Mouse (Mus musculus): ENCODE results near the gene Mcts2. TPM values are rescaled to one million over a fixed set of nuclear protein-coding genes. Genes with fewer than 3 reads are reported as not detected.

Gene Mcts2
- polyA plus RNA-seq, 1 experiment from 2014 or later: 43.8 TPM

- Histone ChIP-seq H3K27me3 (ENCODE audit: control insufficient read depth, insufficient read depth, low read length) (no peaks in the 10 kb centered on the region), H3K27ac (ENCODE audit: low read depth, low read length) (0 out of 2 replicates have a peak overlapping the region, but pooled peaks have one; percentile 11), H3K9me3 (ENCODE audit: control insufficient read depth, low read length) (no peaks in the 10 kb centered on the region), H3K4me3 (ENCODE audit: low read depth, low read length) (no peak overlapping the region), H3K36me3 (ENCODE audit: control insufficient read depth, insufficient read depth, low read length) (peaks cover 31% of the 10 kb centered on the region), H3K4me1 (ENCODE audit: control insufficient read depth, insufficient read depth, low read length) (peaks cover 3% of the 10 kb centered on the region; the same call in 1 of the 2 replicates), H3K9ac (replicated peaks; ENCODE audit: low read depth, low read length) (peak overlapping the region; percentile 50), H3K4me2 (ENCODE audit: low read depth, low read length) (no peak overlapping the region)
- 42% methylated on average over 20 of the region's 20 CpGs for WGBS
- peak; percentile 78 for ATAC-seq (ENCODE audit: low read depth)
Measured at GRCm38 (mm10) chr2:152696476-152697164, 9.8 kb downstream of the Mcts2 start.

GRCm38 (mm10) chr2:152700138-152700537 lies 13.3 kb downstream of the Mcts2 start:
- Histone ChIP-seq H3K9ac (replicated peaks; ENCODE audit: low read depth, low read length) (no peak overlapping the region), H3K4me3 (ENCODE audit: low read depth, low read length) (no peak overlapping the region)
- no peak for ATAC-seq (ENCODE audit: low read depth)

GRCm38 (mm10) chr2:152700725-152701124 lies 13.9 kb downstream of the Mcts2 start:
- H3K9ac ChIP-seq (replicated peaks; ENCODE audit: low read depth, low read length): no peak overlapping the region
- no peak overlapping the region for H3K27ac ChIP-seq (ENCODE audit: low read depth, low read length)
- no peak overlapping the region for H3K4me2 ChIP-seq (ENCODE audit: low read depth, low read length)
- H3K36me3 ChIP-seq (ENCODE audit: control insufficient read depth, insufficient read depth, low read length): peaks cover 56% of the 10 kb centered on the region
- 90% methylated on average over 8 of the region's 8 CpGs for WGBS
- no peak overlapping the region for H3K4me3 ChIP-seq (ENCODE audit: low read depth, low read length)
- H3K9me3 ChIP-seq (ENCODE audit: control insufficient read depth, low read length): no peaks in the 10 kb centered on the region
- no peaks in the 10 kb centered on the region for H3K27me3 ChIP-seq (ENCODE audit: control insufficient read depth, insufficient read depth, low read length)
- no peak for ATAC-seq (ENCODE audit: low read depth)
- H3K4me1 ChIP-seq (ENCODE audit: control insufficient read depth, insufficient read depth, low read length): peaks cover 5% of the 10 kb centered on the region

More at GRCm38 (mm10) chr2:152700138-152700537, 13.3 kb downstream of the Mcts2 start:
- Histone ChIP-seq H3K9me3 (ENCODE audit: control insufficient read depth, low read length) (no peaks in the 10 kb centered on the region), H3K27me3 (ENCODE audit: control insufficient read depth, insufficient read depth, low read length) (no peaks in the 10 kb centered on the region), H3K4me2 (ENCODE audit: low read depth, low read length) (no peak overlapping the region), H3K36me3 (ENCODE audit: control insufficient read depth, insufficient read depth, low read length) (peaks cover 53% of the 10 kb centered on the region), H3K4me1 (ENCODE audit: control insufficient read depth, insufficient read depth, low read length) (peaks cover 3% of the 10 kb centered on the region; the same call in 1 of the 2 replicates), H3K27ac (ENCODE audit: low read depth, low read length) (no peak overlapping the region)
- WGBS: 97% methylated on average over 10 of the region's 10 CpGs

GRCm38 (mm10) chr2:152703596-152704255 lies 16.9 kb downstream of the Mcts2 start:
- Histone ChIP-seq H3K27ac (ENCODE audit: low read depth, low read length) (no peak overlapping the region), H3K4me3 (ENCODE audit: low read depth, low read length) (no peak overlapping the region), H3K9ac (replicated peaks; ENCODE audit: low read depth, low read length) (no peak overlapping the region), H3K9me3 (ENCODE audit: control insufficient read depth, low read length) (no peaks in the 10 kb centered on the region), H3K4me2 (ENCODE audit: low read depth, low read length) (no peak overlapping the region), H3K4me1 (ENCODE audit: control insufficient read depth, insufficient read depth, low read length) (peaks cover 11% of the 10 kb centered on the region; the same call in 1 of the 2 replicates), H3K36me3 (ENCODE audit: control insufficient read depth, insufficient read depth, low read length) (peaks cover 55% of the 10 kb centered on the region), H3K27me3 (ENCODE audit: control insufficient read depth, insufficient read depth, low read length) (no peaks in the 10 kb centered on the region)
- ATAC-seq (ENCODE audit: low read depth): no peak
- 92% methylated on average over 21 of the region's 21 CpGs for WGBS

- Histone ChIP-seq H3K27ac (ENCODE audit: low read depth, low read length) (no peak overlapping the region), H3K27me3 (ENCODE audit: control insufficient read depth, insufficient read depth, low read length) (no peaks in the 10 kb centered on the region), H3K4me3 (ENCODE audit: low read depth, low read length) (no peak overlapping the region), H3K9me3 (ENCODE audit: control insufficient read depth, low read length) (no peaks in the 10 kb centered on the region), H3K4me2 (ENCODE audit: low read depth, low read length) (no peak overlapping the region), H3K36me3 (ENCODE audit: control insufficient read depth, insufficient read depth, low read length) (peaks cover 55% of the 10 kb centered on the region), H3K9ac (replicated peaks; ENCODE audit: low read depth, low read length) (no peak overlapping the region), H3K4me1 (ENCODE audit: control insufficient read depth, insufficient read depth, low read length) (peaks cover 11% of the 10 kb centered on the region; the same call in 1 of the 2 replicates)
- WGBS: 88% methylated on average over 5 of the region's 5 CpGs
- ATAC-seq (ENCODE audit: low read depth): no peak
Measured at GRCm38 (mm10) chr2:152704256-152704605, 17.4 kb downstream of the Mcts2 start.

GRCm38 (mm10) chr2:152704811-152705370 lies 18.1 kb downstream of the Mcts2 start:
- no peak overlapping the region for H3K4me3 ChIP-seq (ENCODE audit: low read depth, low read length)
- H3K4me2 ChIP-seq (ENCODE audit: low read depth, low read length): no peak overlapping the region
- peak overlapping the region; percentile 76; the same call in 1 of the 2 replicates for H3K27ac ChIP-seq (ENCODE audit: low read depth, low read length)
- H3K4me1 ChIP-seq (ENCODE audit: control insufficient read depth, insufficient read depth, low read length): peaks cover 11% of the 10 kb centered on the region; the same call in 1 of the 2 replicates
- peaks cover 52% of the 10 kb centered on the region for H3K36me3 ChIP-seq (ENCODE audit: control insufficient read depth, insufficient read depth, low read length)
- no peak overlapping the region for H3K9ac ChIP-seq (replicated peaks; ENCODE audit: low read depth, low read length)
- WGBS: 92% methylated on average over 14 of the region's 14 CpGs
- no peaks in the 10 kb centered on the region for H3K27me3 ChIP-seq (ENCODE audit: control insufficient read depth, insufficient read depth, low read length)
- ATAC-seq (ENCODE audit: low read depth): no peak
- no peaks in the 10 kb centered on the region for H3K9me3 ChIP-seq (ENCODE audit: control insufficient read depth, low read length)

- no peaks in the 10 kb centered on the region for H3K9me3 ChIP-seq (ENCODE audit: control insufficient read depth, low read length)
- H3K4me1 ChIP-seq (ENCODE audit: control insufficient read depth, insufficient read depth, low read length): peaks cover 11% of the 10 kb centered on the region; the same call in 1 of the 2 replicates
- peaks cover 41% of the 10 kb centered on the region for H3K36me3 ChIP-seq (ENCODE audit: control insufficient read depth, insufficient read depth, low read length)
- H3K9ac ChIP-seq (replicated peaks; ENCODE audit: low read depth, low read length): no peak overlapping the region
- no peaks in the 10 kb centered on the region for H3K27me3 ChIP-seq (ENCODE audit: control insufficient read depth, insufficient read depth, low read length)
- 48% methylated on average over 22 of the region's 22 CpGs for WGBS
- peak overlapping the region; percentile 76 for H3K27ac ChIP-seq (ENCODE audit: low read depth, low read length)
- peak; percentile 47; the same call in 1 of the 2 replicates for ATAC-seq (ENCODE audit: low read depth)
- no peak overlapping the region for H3K4me2 ChIP-seq (ENCODE audit: low read depth, low read length)
- no peak overlapping the region for H3K4me3 ChIP-seq (ENCODE audit: low read depth, low read length)
Measured at GRCm38 (mm10) chr2:152705993-152706571, 19.2 kb downstream of the Mcts2 start.

- Histone ChIP-seq H3K27me3 (ENCODE audit: control insufficient read depth, insufficient read depth, low read length) (no peaks in the 10 kb centered on the region), H3K4me3 (ENCODE audit: low read depth, low read length) (peak overlapping the region; percentile 29), H3K4me2 (ENCODE audit: low read depth, low read length) (peak overlapping the region; percentile 42), H3K9ac (replicated peaks; ENCODE audit: low read depth, low read length) (peak overlapping the region; percentile 59), H3K27ac (ENCODE audit: low read depth, low read length) (peak overlapping the region; percentile 76), H3K9me3 (ENCODE audit: control insufficient read depth, low read length) (no peaks in the 10 kb centered on the region), H3K4me1 (ENCODE audit: control insufficient read depth, insufficient read depth, low read length) (peaks cover 11% of the 10 kb centered on the region; the same call in 1 of the 2 replicates), H3K36me3 (ENCODE audit: control insufficient read depth, insufficient read depth, low read length) (peaks cover 32% of the 10 kb centered on the region)
- 19% methylated on average over 7 of the region's 7 CpGs for WGBS
- ATAC-seq (ENCODE audit: low read depth): 0 out of 2 replicates have a peak, but pooled peaks have one; percentile 6
Measured at GRCm38 (mm10) chr2:152707186-152707585, 20.4 kb downstream of the Mcts2 start.

Measured in neural tube, embryonic 14.5 days (tissue).